In the genomic region with DNA sequence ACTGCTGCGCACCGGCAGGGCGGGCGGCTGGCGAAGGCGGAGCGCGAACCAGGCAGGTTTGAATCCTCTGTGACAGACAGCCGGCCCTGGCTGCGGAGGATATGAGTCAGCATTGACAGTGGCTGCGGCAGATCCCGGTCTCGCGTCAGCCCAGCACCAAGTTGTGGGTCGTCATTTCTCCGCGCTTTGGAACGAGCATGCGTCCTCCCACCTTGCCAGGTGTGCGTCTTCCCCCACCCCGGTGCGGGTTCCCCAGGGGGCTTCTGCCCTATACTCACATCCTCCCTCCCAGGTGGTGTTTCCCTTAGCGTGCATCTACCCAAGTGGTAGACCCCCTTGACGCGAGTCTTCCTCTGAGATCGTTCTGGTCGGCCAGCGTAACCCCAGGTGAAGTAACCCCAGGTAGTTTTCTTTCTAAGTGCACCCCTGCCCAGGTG, we compare ENCODE assay signal across 8 mouse cellular contexts. TPM values are rescaled to one million over a fixed set of nuclear protein-coding genes. Genes with fewer than 3 reads are reported as not detected.
DNase-seq lines count a peak whose midpoint lies in the region; ATAC-seq and TF ChIP-seq lines count a peak whose summit lies in the region.
"Not testable (repeated sequence)": the region's sequence is repeated elsewhere in the genome, so short reads cannot be mapped to it uniquely, and the experiment has no call there.

No protein-coding gene starts in this region.

- peak overlapping the region; percentile 73 for H3K4me3 ChIP-seq in E14TG2a.4 (replicated peaks; ENCODE audit: low read length)
- H3K4me3 ChIP-seq in heart, postnatal 0 days (ENCODE audit: low read depth, low read length), result peak overlapping the region; percentile 42
- not testable (repeated sequence) for H3K4me3 ChIP-seq in kidney, postnatal 0 days (replicated peaks; ENCODE audit: low read depth, low read length)
- H3K4me3 ChIP-seq in lung, embryonic 14.5 days (ENCODE audit: low read depth, low read length), result peak overlapping the region; percentile 32
- H3K4me3 ChIP-seq in neural tube, embryonic 14.5 days (ENCODE audit: low read depth, low read length), result peak overlapping the region; percentile 32; the same call in 1 of the 2 replicates

- peak; percentile 78 for DNase-seq in cerebellum, adult 11-12 months
- not testable (repeated sequence) for DNase-seq in heart, postnatal 0 days (ENCODE audit: low spot score); kidney, postnatal 0 days (ENCODE audit: low spot score); lung, embryonic 14.5 days
- peak; percentile 47 to 61 for DNase-seq in thymus, postnatal 10 days (ENCODE audit: low spot score in 2 of 2)

- peaks cover 32% of the 10 kb centered on the region for H3K4me1 ChIP-seq in E14TG2a.4 (replicated peaks; ENCODE audit: low read depth, low read length)
- not testable (repeated sequence) for H3K4me1 ChIP-seq in heart, postnatal 0 days (ENCODE audit: control insufficient read depth, insufficient read depth); kidney, postnatal 0 days (replicated peaks; ENCODE audit: insufficient read depth, low read length); lung, embryonic 14.5 days (ENCODE audit: insufficient read depth); neural tube, embryonic 14.5 days (ENCODE audit: control insufficient read depth, insufficient read depth, low read length)

- TF ChIP-seq EP300 in heart, postnatal 0 days (IDR thresholded peaks at IDR 0.05; ENCODE audit: low read depth), result not testable (repeated sequence)

- not testable (repeated sequence) for H3K27me3 ChIP-seq in E14TG2a.4 (ENCODE audit: insufficient read depth, low read length); heart, postnatal 0 days (ENCODE audit: control insufficient read depth, insufficient read depth, low read length); kidney, postnatal 0 days (ENCODE audit: insufficient read depth, low read length); lung, embryonic 14.5 days (ENCODE audit: insufficient read depth, low read length); neural tube, embryonic 14.5 days (ENCODE audit: control insufficient read depth, insufficient read depth, low read length)

- not testable (repeated sequence) for H3K9ac ChIP-seq in heart, postnatal 0 days (replicated peaks; ENCODE audit: low read depth, low read length); kidney, postnatal 0 days (ENCODE audit: low read depth, low read length); neural tube, embryonic 14.5 days (replicated peaks; ENCODE audit: low read depth, low read length)
- H3K9ac ChIP-seq in lung, embryonic 14.5 days, result peak overlapping the region; percentile 40; the same call in 1 of the 2 replicates

- H3K27ac ChIP-seq in heart, postnatal 0 days (ENCODE audit: low read depth), result peak overlapping the region; percentile 25; the same call in 1 of the 2 replicates
- H3K27ac ChIP-seq in kidney, postnatal 0 days; neural tube, embryonic 14.5 days (ENCODE audit: low read depth, low read length): not testable (repeated sequence)
- H3K27ac ChIP-seq in lung, embryonic 14.5 days (ENCODE audit: low read depth), result 0 out of 2 replicates have a peak overlapping the region, but pooled peaks have one; percentile 30

- H3K4me2 ChIP-seq in heart, postnatal 0 days (ENCODE audit: low read depth, low read length), result peak overlapping the region; percentile 83
- peak overlapping the region; percentile 72 for H3K4me2 ChIP-seq in kidney, postnatal 0 days (ENCODE audit: low read length)
- H3K4me2 ChIP-seq in lung, embryonic 14.5 days, result peak overlapping the region; percentile 70
- peak overlapping the region; percentile 61 for H3K4me2 ChIP-seq in neural tube, embryonic 14.5 days (ENCODE audit: low read depth, low read length)

- not testable (repeated sequence) for TF ChIP-seq CTCF in E14TG2a.4 (conservative IDR thresholded peaks at IDR 0.05; ENCODE audit: low read length); heart, postnatal 0 days (IDR thresholded peaks at IDR 0.05; ENCODE audit: low read depth); kidney, postnatal 0 days (IDR thresholded peaks at IDR 0.05; ENCODE audit: low read depth); lung, embryonic 14.5 days (IDR thresholded peaks at IDR 0.05; ENCODE audit: low read depth)

- 22% methylated on average over 13 of the region's 28 CpGs for WGBS in heart, postnatal 0 days
- 23% methylated on average over 11 of the region's 28 CpGs for WGBS in kidney, postnatal 0 days
- 13% methylated on average over 19 of the region's 28 CpGs for WGBS in lung, embryonic 14.5 days
- 20% methylated on average over 13 of the region's 28 CpGs for WGBS in neural tube, embryonic 14.5 days

- peak; percentile 59 for ATAC-seq in erythroid progenitor cell, adult 5-6 weeks (replicated peaks; ENCODE audit: low FRiP score, poor library complexity, severe bottlenecking)
- peak; percentile 81 for ATAC-seq in heart, postnatal 0 days (ENCODE audit: insufficient read depth, low read depth)
- ATAC-seq in kidney, postnatal 0 days (replicated peaks; ENCODE audit: low FRiP score, low read depth), result peak; percentile 80
- peak; percentile 90 for ATAC-seq in lung, embryonic 14.5 days (ENCODE audit: insufficient read depth)
- ATAC-seq in neural tube, embryonic 14.5 days (ENCODE audit: low read depth), result peak; percentile 90

- H3K9me3 ChIP-seq in E14TG2a.4 (ENCODE audit: low read length); heart, postnatal 0 days (replicated peaks; ENCODE audit: control insufficient read depth, low read length); kidney, postnatal 0 days (replicated peaks; ENCODE audit: low read length); lung, embryonic 14.5 days (ENCODE audit: low read depth, low read length); neural tube, embryonic 14.5 days (ENCODE audit: control insufficient read depth, low read length): not testable (repeated sequence)

- peaks cover 72% of the 10 kb centered on the region for H3K36me3 ChIP-seq in E14TG2a.4 (ENCODE audit: insufficient read depth, low read length)
- H3K36me3 ChIP-seq in heart, postnatal 0 days (replicated peaks; ENCODE audit: control insufficient read depth, insufficient read depth, low read length), result peaks cover 38% of the 10 kb centered on the region
- peaks cover 14% of the 10 kb centered on the region; the same call in 1 of the 2 replicates for H3K36me3 ChIP-seq in kidney, postnatal 0 days (ENCODE audit: insufficient read depth, low read length)
- H3K36me3 ChIP-seq in lung, embryonic 14.5 days (ENCODE audit: insufficient read depth), result peaks cover 20% of the 10 kb centered on the region; the same call in 1 of the 2 replicates
- peaks cover 18% of the 10 kb centered on the region; the same call in 1 of the 2 replicates for H3K36me3 ChIP-seq in neural tube, embryonic 14.5 days (ENCODE audit: control insufficient read depth, insufficient read depth, low read length)

RNA-seq across cellular contexts. Expression of gene Gnptg, which starts 17.4 kb away (rescaled TPM):
- total RNA-seq in erythroid progenitor cell, adult 5-6 weeks (2015; ENCODE audit: low replicate concordance), result 10.5 and 13.8 TPM in 2 replicates
- 5.8 and 8.4 TPM in 2 replicates for total RNA-seq in erythroid progenitor cell, adult 5-6 weeks (2017; ENCODE audit: low replicate concordance)
- 20.4 and 24.2 TPM in 2 replicates for total RNA-seq in heart, postnatal 0 days (2014; rRNA removed; ENCODE audit: low replicate concordance)
- polyA plus RNA-seq in heart, postnatal 0 days (2015; fragmentation: Nextera tagmentation; extraction: Ambion mirVana), result 21.0 and 22.7 TPM in 2 replicates
- polyA plus RNA-seq in kidney, postnatal 0 days (2015; fragmentation: Nextera tagmentation; extraction: Ambion mirVana), result 68.8 and 71.2 TPM in 2 replicates
- 36.2 and 38.3 TPM in 2 replicates for polyA plus RNA-seq in lung, embryonic 14.5 days (2014; fragmentation: Nextera tagmentation; extraction: Ambion mirVana)
- 88.4 and 110 TPM in 2 replicates for polyA plus RNA-seq in neural tube, embryonic 14.5 days (2014; fragmentation: Nextera tagmentation; extraction: Ambion mirVana)

RNA-seq across cellular contexts. Expression of gene Tsr3, which starts 17.4 kb away (rescaled TPM):
- total RNA-seq in erythroid progenitor cell, adult 5-6 weeks (2015; ENCODE audit: low replicate concordance), result 2.9 TPM in 1 of 2 replicates, not detected in the other
- total RNA-seq in erythroid progenitor cell, adult 5-6 weeks (2017; ENCODE audit: low replicate concordance), result 3.1 and 6.5 TPM in 2 replicates
- 31.2 and 32.4 TPM in 2 replicates for total RNA-seq in heart, postnatal 0 days (2014; rRNA removed; ENCODE audit: low replicate concordance)
- polyA plus RNA-seq in heart, postnatal 0 days (2015; fragmentation: Nextera tagmentation; extraction: Ambion mirVana), result 23.4 and 24.3 TPM in 2 replicates
- polyA plus RNA-seq in kidney, postnatal 0 days (2015; fragmentation: Nextera tagmentation; extraction: Ambion mirVana), result 50.1 and 52.3 TPM in 2 replicates
- polyA plus RNA-seq in lung, embryonic 14.5 days (2014; fragmentation: Nextera tagmentation; extraction: Ambion mirVana), result 46.4 and 46.8 TPM in 2 replicates
- polyA plus RNA-seq in neural tube, embryonic 14.5 days (2014; fragmentation: Nextera tagmentation; extraction: Ambion mirVana), result 56.4 and 57.1 TPM in 2 replicates

RNA-seq across cellular contexts. Expression of gene Baiap3, which starts 33.6 kb away (rescaled TPM):
- not detected in 2 replicates for total RNA-seq in erythroid progenitor cell, adult 5-6 weeks (2015; ENCODE audit: low replicate concordance)
- total RNA-seq in erythroid progenitor cell, adult 5-6 weeks (2017; ENCODE audit: low replicate concordance), result not detected in 2 replicates
- 2.1 TPM in 1 of 2 replicates, not detected in the other for total RNA-seq in heart, postnatal 0 days (2014; rRNA removed; ENCODE audit: low replicate concordance)
- polyA plus RNA-seq in heart, postnatal 0 days (2015; fragmentation: Nextera tagmentation; extraction: Ambion mirVana), result 0.12 and 0.22 TPM in 2 replicates
- polyA plus RNA-seq in kidney, postnatal 0 days (2015; fragmentation: Nextera tagmentation; extraction: Ambion mirVana), result 1.0 and 1.5 TPM in 2 replicates
- polyA plus RNA-seq in lung, embryonic 14.5 days (2014; fragmentation: Nextera tagmentation; extraction: Ambion mirVana), result 0.46 and 0.93 TPM in 2 replicates
- polyA plus RNA-seq in neural tube, embryonic 14.5 days (2014; fragmentation: Nextera tagmentation; extraction: Ambion mirVana), result 5.8 and 7.1 TPM in 2 replicates

RNA-seq across cellular contexts. Expression of gene Unkl, which starts 34.3 kb away (rescaled TPM):
- 28.8 and 41.9 TPM in 2 replicates for total RNA-seq in erythroid progenitor cell, adult 5-6 weeks (2015; ENCODE audit: low replicate concordance)
- total RNA-seq in erythroid progenitor cell, adult 5-6 weeks (2017; ENCODE audit: low replicate concordance), result 29.3 and 36.7 TPM in 2 replicates
- 3.2 and 4.8 TPM in 2 replicates for total RNA-seq in heart, postnatal 0 days (2014; rRNA removed; ENCODE audit: low replicate concordance)
- 2.8 and 3.0 TPM in 2 replicates for polyA plus RNA-seq in heart, postnatal 0 days (2015; fragmentation: Nextera tagmentation; extraction: Ambion mirVana)
- polyA plus RNA-seq in kidney, postnatal 0 days (2015; fragmentation: Nextera tagmentation; extraction: Ambion mirVana), result 7.0 and 7.5 TPM in 2 replicates
- polyA plus RNA-seq in lung, embryonic 14.5 days (2014; fragmentation: Nextera tagmentation; extraction: Ambion mirVana), result 5.8 TPM in 2 replicates
- polyA plus RNA-seq in neural tube, embryonic 14.5 days (2014; fragmentation: Nextera tagmentation; extraction: Ambion mirVana), result 9.1 and 10.9 TPM in 2 replicates

RNA-seq across cellular contexts. Expression of gene BC003965, which starts 38.2 kb away (rescaled TPM):
- 5.0 and 7.9 TPM in 2 replicates for total RNA-seq in erythroid progenitor cell, adult 5-6 weeks (2015; ENCODE audit: low replicate concordance)
- total RNA-seq in erythroid progenitor cell, adult 5-6 weeks (2017; ENCODE audit: low replicate concordance), result 2.0 and 3.5 TPM in 2 replicates
- total RNA-seq in heart, postnatal 0 days (2014; rRNA removed; ENCODE audit: low replicate concordance), result 15.3 and 17.3 TPM in 2 replicates
- 24.6 and 26.5 TPM in 2 replicates for polyA plus RNA-seq in heart, postnatal 0 days (2015; fragmentation: Nextera tagmentation; extraction: Ambion mirVana)
- 31.6 and 32.1 TPM in 2 replicates for polyA plus RNA-seq in kidney, postnatal 0 days (2015; fragmentation: Nextera tagmentation; extraction: Ambion mirVana)
- polyA plus RNA-seq in lung, embryonic 14.5 days (2014; fragmentation: Nextera tagmentation; extraction: Ambion mirVana), result 28.5 and 29.2 TPM in 2 replicates
- polyA plus RNA-seq in neural tube, embryonic 14.5 days (2014; fragmentation: Nextera tagmentation; extraction: Ambion mirVana), result 31.9 and 33.9 TPM in 2 replicates
